Mouse (Mus musculus) cortical plate, adult 2 months (tissue): ENCODE results near the gene 6030408B16Rik. TPM values are rescaled to one million over a fixed set of nuclear protein-coding genes. Genes with fewer than 3 reads are reported as not detected.

Source experiments
- H3K27ac ChIP-seq: fragments of 200-500 bp; 2 replicates; pipeline ENCODE4 v1.5.1; 2012; ENCODE audit warnings: low read length, control low read depth, inconsistent platforms; ENCODE audit not compliant: insufficient read depth
- H3K4me1 ChIP-seq: fragments of 200-500 bp; 2 replicates; pipeline ENCODE4 v1.6.1; 2011; ENCODE audit warnings: low read length; ENCODE audit not compliant: control insufficient read depth, insufficient read depth
- H3K4me3 ChIP-seq: fragments of 200-500 bp; 2 replicates; pipeline ENCODE4 v1.5.1; 2011; ENCODE audit warnings: mild to moderate bottlenecking, low read length, control low read depth; ENCODE audit not compliant: insufficient read depth
- CTCF ChIP-seq: fragments of 200-500 bp; IDR thresholded peaks from 2 replicates; pipeline ENCODE4 v1.5.1; 2011; ENCODE audit warnings: mild to moderate bottlenecking, control low read depth, low read length; ENCODE audit not compliant: insufficient read depth; ENCODE audit errors: extremely low read depth
- POLR2A ChIP-seq: fragments of 200-500 bp; IDR thresholded peaks from 2 replicates; pipeline ENCODE4 v1.6.1; 2011; ENCODE audit warnings: mild to moderate bottlenecking, low read length, control low read depth; ENCODE audit not compliant: insufficient read depth; ENCODE audit errors: extremely low read depth
- polyA plus RNA-seq: library from polyadenylated mRNA; depleted of rRNA; stranded (reverse); fragments of >200 nt; gene quantifications from 2 replicates; pipeline ENCODE4 v1.2.3, GENCODE M21; 2012; rRNA removed

The 6030408B16Rik gene
- polyA plus RNA-seq, 1 experiment, result 0.23 TPM

- Histone ChIP-seq H3K4me1 (peaks cover 2% of the 10 kb centered on the region; the same call in 1 of the 2 replicates), H3K27ac (no peak overlapping the region), H3K4me3 (no peak overlapping the region)
- TF ChIP-seq POLR2A, result no peak
- TF ChIP-seq CTCF, result no peak
Measured at GRCm38 (mm10) chr15:101336474-101337174, 43.6 kb downstream of the 6030408B16Rik start.

DNA sequence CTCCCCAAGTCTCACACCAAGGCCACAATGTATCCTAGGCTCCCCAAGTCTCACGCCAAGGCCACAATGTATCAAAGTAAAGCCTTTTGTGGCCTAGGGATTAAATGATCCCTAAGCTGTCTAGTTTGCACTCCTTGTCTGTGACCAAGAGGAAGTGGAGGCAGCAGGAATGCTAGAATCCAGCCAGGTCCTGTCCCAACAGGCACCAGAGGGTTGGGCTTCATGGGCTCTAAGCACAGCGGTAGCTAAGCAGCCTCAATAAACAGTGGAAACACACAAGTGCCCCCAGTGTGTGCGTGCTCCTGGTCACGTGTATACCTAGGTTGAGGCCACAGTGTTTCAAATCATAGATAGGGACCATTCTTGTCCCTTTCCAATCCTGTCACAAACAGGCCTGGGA, 45.3 kb downstream of the 6030408B16Rik start:
- H3K4me3 ChIP-seq, result no peak overlapping the region
- H3K4me1 ChIP-seq, result peaks cover 8% of the 10 kb centered on the region
- TF ChIP-seq POLR2A (no peak), CTCF (no peak)
- no peak overlapping the region for H3K27ac ChIP-seq

DNA sequence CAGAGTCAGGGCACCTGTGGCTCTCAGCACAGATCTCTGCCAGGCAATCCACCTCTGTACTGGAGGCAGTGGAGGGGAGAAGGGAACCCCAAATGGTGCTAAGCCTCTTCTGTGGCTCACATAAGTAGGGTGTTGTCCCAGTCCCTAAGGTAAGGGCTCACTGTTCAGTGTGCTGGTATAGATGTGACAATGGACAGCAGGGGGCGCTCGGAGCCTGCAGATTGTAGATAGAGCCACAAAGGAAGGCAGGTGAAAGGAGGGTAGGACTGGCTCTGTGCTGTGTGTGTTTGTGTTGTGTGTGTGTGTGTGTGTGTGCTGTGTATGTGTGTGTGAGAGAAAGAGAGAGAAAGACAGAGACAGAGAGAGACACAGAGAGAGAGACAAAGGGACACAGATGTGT, 46.5 kb downstream of the 6030408B16Rik start:
- peaks cover 8% of the 10 kb centered on the region for H3K4me1 ChIP-seq
- TF ChIP-seq CTCF (peak; percentile 96), POLR2A (no peak)
- H3K27ac ChIP-seq, result no peak overlapping the region
- no peak overlapping the region for H3K4me3 ChIP-seq

GRCm38 (mm10) chr15:101341797-101342515, 48.9 kb downstream of the 6030408B16Rik start:
- H3K4me3 ChIP-seq, result no peak overlapping the region
- TF ChIP-seq CTCF, result peak; percentile 68
- TF ChIP-seq POLR2A, result no peak
- peak overlapping the region; percentile 36; the same call in 1 of the 2 replicates for H3K27ac ChIP-seq
- H3K4me1 ChIP-seq, result peaks cover 8% of the 10 kb centered on the region

Other genes starting within 250 kb of the 6030408B16Rik start
- not detected in 2 replicates for gene Gm47841, start 245.8 kb upstream of the 6030408B16Rik start, polyA plus RNA-seq
- gene Fignl2, start 214.6 kb upstream of the 6030408B16Rik start, polyA plus RNA-seq, result 0.77 and 0.87 TPM in 2 replicates
- gene Ankrd33, start 177.5 kb upstream of the 6030408B16Rik start, polyA plus RNA-seq, result not detected in 2 replicates
- gene Acvrl1, start 164.7 kb upstream of the 6030408B16Rik start, polyA plus RNA-seq, result 20.9 and 24.7 TPM in 2 replicates
- gene Acvr1b, start 119.1 kb upstream of the 6030408B16Rik start, polyA plus RNA-seq, result 70.5 and 73.9 TPM in 2 replicates
- gene Grasp, start 69.0 kb upstream of the 6030408B16Rik start, polyA plus RNA-seq, result 39.7 and 41.0 TPM in 2 replicates
- gene Nr4a1, start 38.9 kb upstream of the 6030408B16Rik start, polyA plus RNA-seq, result 76.6 and 103 TPM in 2 replicates
- 55.3 and 56.0 TPM in 2 replicates for gene Atg101, start 8.9 kb upstream of the 6030408B16Rik start, polyA plus RNA-seq
- 5.7 and 6.2 TPM in 2 replicates for gene Krt80, start 77.0 kb downstream of the 6030408B16Rik start, polyA plus RNA-seq
- gene Krt7, start 117.8 kb downstream of the 6030408B16Rik start, polyA plus RNA-seq, result 0.33 and 0.36 TPM in 2 replicates
- gene Krt87, start 145.6 kb downstream of the 6030408B16Rik start, polyA plus RNA-seq, result 0.09 TPM in 1 of 2 replicates, not detected in the other
- 0.13 TPM in 1 of 2 replicates, not detected in the other for gene Krt88, start 154.5 kb downstream of the 6030408B16Rik start, polyA plus RNA-seq
- not detected in 2 replicates for gene Krt81, start 170.5 kb downstream of the 6030408B16Rik start, polyA plus RNA-seq
- not detected in 2 replicates for gene Krt86, start 180.3 kb downstream of the 6030408B16Rik start, polyA plus RNA-seq
- not detected in 2 replicates for gene Krt83, start 198.3 kb downstream of the 6030408B16Rik start, polyA plus RNA-seq
- not detected in 2 replicates for gene Gm49425, start 224.0 kb downstream of the 6030408B16Rik start, polyA plus RNA-seq
- not detected in 2 replicates for gene Krt84, start 239.6 kb downstream of the 6030408B16Rik start, polyA plus RNA-seq